Mouse (Mus musculus): ENCODE results near the gene Topbp1. TPM values are rescaled to one million over a fixed set of nuclear protein-coding genes. Genes with fewer than 3 reads are reported as not detected.

Topbp1 gene
- polyA plus RNA-seq, 1 experiment from 2014 or later = 22.8 TPM

DNA sequence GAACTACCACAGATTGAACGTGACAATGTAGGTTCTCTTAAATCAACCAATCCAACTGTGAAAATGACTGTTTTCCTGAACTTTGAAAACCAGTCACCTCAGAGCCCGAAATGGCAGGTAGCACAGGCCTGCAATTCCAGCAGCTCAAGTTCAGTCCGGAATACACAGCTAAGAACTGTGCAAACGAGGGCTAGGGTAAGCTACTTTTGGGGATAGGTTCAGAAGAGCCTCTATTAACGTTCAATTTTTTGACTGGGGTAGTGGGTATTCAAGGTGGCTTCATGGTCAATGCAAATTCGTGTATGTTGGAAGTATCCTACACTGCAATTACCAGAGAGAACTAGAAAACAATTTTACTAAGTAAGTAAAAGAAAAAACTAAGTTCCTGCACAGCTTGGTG lies 58.1 kb downstream of the Topbp1 start:
- Histone ChIP-seq H3K4me2 (replicated peaks) (peak overlapping the region; percentile 96), H3K9ac (peak overlapping the region; percentile 93; the same call in 1 of the 2 replicates), H3K4me1 (replicated peaks; ENCODE audit: control insufficient read depth, insufficient read depth, low read length) (peaks cover 21% of the 10 kb centered on the region), H3K36me3 (replicated peaks; ENCODE audit: control insufficient read depth, insufficient read depth) (peaks cover 38% of the 10 kb centered on the region), H3K27me3 (ENCODE audit: control insufficient read depth, insufficient read depth, low read length) (no peaks in the 10 kb centered on the region), H3K27ac (no peak overlapping the region), H3K9me3 (ENCODE audit: control insufficient read depth, low read length) (no peaks in the 10 kb centered on the region), H3K4me3 (replicated peaks; ENCODE audit: low read length) (peak overlapping the region; percentile 95; the same call in 1 of the 2 replicates)
- ATAC-seq (ENCODE audit: low FRiP score) (no peak), DNase-seq (ENCODE audit: low spot score) (no peak)
- 75% methylated on average over 6 of the region's 6 CpGs for WGBS

GRCm38 (mm10) chr9:103363730-103364417 lies 58.9 kb downstream of the Topbp1 start:
- Histone ChIP-seq H3K4me2 (replicated peaks) (peak overlapping the region; percentile 96), H3K27ac (0 out of 2 replicates have a peak overlapping the region, but pooled peaks have one; percentile 97), H3K9ac (peak overlapping the region; percentile 93), H3K36me3 (replicated peaks; ENCODE audit: control insufficient read depth, insufficient read depth) (peaks cover 32% of the 10 kb centered on the region), H3K9me3 (ENCODE audit: control insufficient read depth, low read length) (no peaks in the 10 kb centered on the region), H3K4me1 (replicated peaks; ENCODE audit: control insufficient read depth, insufficient read depth, low read length) (peaks cover 21% of the 10 kb centered on the region), H3K27me3 (ENCODE audit: control insufficient read depth, insufficient read depth, low read length) (no peaks in the 10 kb centered on the region), H3K4me3 (replicated peaks; ENCODE audit: low read length) (peak overlapping the region; percentile 95)
- DNase-seq (ENCODE audit: low spot score) = peak; percentile 35
- WGBS = 2% methylated on average over 21 of the region's 21 CpGs
- ATAC-seq (ENCODE audit: low FRiP score) = no peak

- H3K27me3 ChIP-seq (ENCODE audit: control insufficient read depth, insufficient read depth, low read length) = no peaks in the 10 kb centered on the region
- DNase-seq (ENCODE audit: low spot score) = peak; percentile 46
- peak overlapping the region; percentile 95 for H3K4me3 ChIP-seq (replicated peaks; ENCODE audit: low read length)
- peaks cover 23% of the 10 kb centered on the region for H3K36me3 ChIP-seq (replicated peaks; ENCODE audit: control insufficient read depth, insufficient read depth)
- 5% methylated on average over 71 of the region's 94 CpGs for WGBS
- peak overlapping the region; percentile 96 for H3K4me2 ChIP-seq (replicated peaks)
- peak overlapping the region; percentile 97 for H3K27ac ChIP-seq
- H3K9me3 ChIP-seq (ENCODE audit: control insufficient read depth, low read length) = no peaks in the 10 kb centered on the region
- ATAC-seq (ENCODE audit: low FRiP score) = peak; percentile 5; the same call in 1 of the 2 replicates
- H3K4me1 ChIP-seq (replicated peaks; ENCODE audit: control insufficient read depth, insufficient read depth, low read length) = peaks cover 21% of the 10 kb centered on the region
- H3K9ac ChIP-seq = peak overlapping the region; percentile 93
These were observed 59.7 kb downstream of the Topbp1 start for GRCm38 (mm10) chr9:103364601-103365289.

DNA sequence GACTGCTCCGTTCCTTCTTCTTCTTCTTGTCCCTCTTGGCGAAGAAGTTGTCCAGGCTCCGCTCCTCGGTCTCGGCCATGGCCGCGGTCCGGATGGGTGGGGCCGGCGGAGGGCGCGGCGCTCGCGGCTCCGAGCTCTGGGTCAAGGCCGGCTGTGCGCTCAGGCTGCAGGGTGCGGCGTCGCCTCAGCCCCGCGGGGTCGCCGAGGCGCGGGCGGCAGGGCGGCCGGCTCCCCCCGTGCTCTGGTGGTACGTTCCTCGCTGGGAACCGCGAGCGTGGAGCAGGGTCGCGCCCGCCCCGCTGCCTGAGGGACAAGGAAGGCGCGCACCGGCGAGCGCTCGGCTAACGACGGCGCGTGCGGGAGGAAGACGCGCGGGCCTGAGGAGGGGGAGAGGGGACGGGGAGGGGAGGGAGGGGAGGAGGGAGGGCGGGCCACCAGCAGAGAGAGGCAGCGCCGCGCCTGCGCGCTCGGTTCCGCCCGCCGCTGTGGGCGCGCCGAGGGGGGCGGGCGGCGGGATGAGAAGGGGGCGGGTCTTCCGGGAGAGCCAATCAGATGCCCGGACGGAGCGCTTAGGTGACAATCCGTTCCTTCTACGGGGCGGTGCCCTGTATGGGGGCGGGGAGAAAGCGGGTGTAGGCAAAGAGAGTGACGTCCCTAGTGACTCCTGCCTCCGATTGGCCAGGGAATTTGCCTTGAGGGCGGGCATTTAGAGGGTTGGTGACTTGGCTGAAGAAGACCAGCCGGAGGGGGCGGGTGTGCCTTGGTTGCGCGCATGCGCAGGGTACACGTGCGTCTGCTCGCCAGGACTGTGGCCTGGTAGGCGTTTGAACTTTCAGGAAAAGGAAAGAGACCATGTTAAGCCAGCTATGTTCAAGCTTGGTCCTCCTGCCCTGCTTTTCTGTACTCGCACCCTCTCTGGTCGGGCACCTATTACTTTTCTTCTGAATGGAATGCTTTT lies 60.6 kb downstream of the Topbp1 start, which contains the start of gene Cdv3:
Gene Cdv3, minus strand, starts transcription at position 551 of the 958 bp plus-strand sequence.
- Histone ChIP-seq H3K27ac (peak within 1 kb of the TSS; percentile 97), H3K9ac (peak within 1 kb of the TSS; percentile 93), H3K27me3 (ENCODE audit: control insufficient read depth, insufficient read depth, low read length) (no peaks in the 10 kb centered on the region), H3K4me2 (replicated peaks) (peak within 1 kb of the TSS; percentile 96), H3K4me1 (replicated peaks; ENCODE audit: control insufficient read depth, insufficient read depth, low read length) (peaks cover 21% of the 10 kb centered on the region), H3K4me3 (replicated peaks; ENCODE audit: low read length) (peak within 1 kb of the TSS; percentile 95), H3K36me3 (replicated peaks; ENCODE audit: control insufficient read depth, insufficient read depth) (peaks cover 16% of the 10 kb centered on the region), H3K9me3 (ENCODE audit: control insufficient read depth, low read length) (no peaks in the 10 kb centered on the region)
- DNase-seq (ENCODE audit: low spot score) = peak; percentile 99
- 3% methylated on average over 89 of the region's 95 CpGs for WGBS
- peak; percentile 98 for ATAC-seq (ENCODE audit: low FRiP score)

- peaks cover 21% of the 10 kb centered on the region for H3K4me1 ChIP-seq (replicated peaks; ENCODE audit: control insufficient read depth, insufficient read depth, low read length)
- H3K27ac ChIP-seq = peak overlapping the region; percentile 39
- WGBS = 53% methylated on average over 9 of the region's 9 CpGs
- no peaks in the 10 kb centered on the region for H3K27me3 ChIP-seq (ENCODE audit: control insufficient read depth, insufficient read depth, low read length)
- no peaks in the 10 kb centered on the region for H3K9me3 ChIP-seq (ENCODE audit: control insufficient read depth, low read length)
- peak overlapping the region; percentile 95 for H3K4me3 ChIP-seq (replicated peaks; ENCODE audit: low read length)
- H3K4me2 ChIP-seq (replicated peaks) = peak overlapping the region; percentile 61
- peak overlapping the region; percentile 48 for H3K9ac ChIP-seq
- ATAC-seq (ENCODE audit: low FRiP score) = no peak
- peaks cover 11% of the 10 kb centered on the region for H3K36me3 ChIP-seq (replicated peaks; ENCODE audit: control insufficient read depth, insufficient read depth)
- no peak for DNase-seq (ENCODE audit: low spot score)
These were observed 61.3 kb downstream of the Topbp1 start for GRCm38 (mm10) chr9:103366356-103366755.

DNA sequence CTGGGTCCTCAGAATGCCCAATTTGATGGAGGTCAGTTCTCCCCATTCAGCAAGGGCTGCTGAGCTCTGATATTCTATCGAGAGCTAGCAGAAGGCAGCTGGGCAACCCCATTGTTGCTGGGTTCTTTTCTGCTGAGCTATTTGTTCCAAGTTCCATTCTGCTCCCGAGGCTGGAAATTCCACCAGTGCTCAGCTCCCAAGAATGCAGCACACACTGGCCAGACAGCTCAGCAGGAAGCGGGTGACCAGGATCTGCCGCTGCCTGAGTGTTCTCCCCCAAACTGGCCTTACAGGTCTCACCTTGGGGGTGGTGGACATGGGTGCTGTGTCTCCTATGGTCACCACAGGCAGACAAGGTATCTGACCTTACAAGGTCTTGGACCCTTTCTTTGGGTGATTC lies 64.9 kb downstream of the Topbp1 start:
- DNase-seq (ENCODE audit: low spot score) = no peak

GRCm38 (mm10) chr9:103372271-103373010 lies 67.4 kb downstream of the Topbp1 start:
- no peak overlapping the region for H3K4me2 ChIP-seq (replicated peaks)
- H3K4me1 ChIP-seq (replicated peaks; ENCODE audit: control insufficient read depth, insufficient read depth, low read length) = no peaks in the 10 kb centered on the region
- ATAC-seq (ENCODE audit: low FRiP score) (no peak), DNase-seq (ENCODE audit: low spot score) (no peak)
- H3K4me3 ChIP-seq (replicated peaks; ENCODE audit: low read length) = no peak overlapping the region
- H3K27me3 ChIP-seq (ENCODE audit: control insufficient read depth, insufficient read depth, low read length) = no peaks in the 10 kb centered on the region
- H3K9ac ChIP-seq = no peak overlapping the region
- H3K27ac ChIP-seq = no peak overlapping the region
- 88% methylated on average over 5 of the region's 5 CpGs for WGBS
- H3K9me3 ChIP-seq (ENCODE audit: control insufficient read depth, low read length) = no peaks in the 10 kb centered on the region
- no peaks in the 10 kb centered on the region for H3K36me3 ChIP-seq (replicated peaks; ENCODE audit: control insufficient read depth, insufficient read depth)

More for the DNA sequence above, 64.9 kb downstream of the Topbp1 start:
- Histone ChIP-seq H3K36me3 (replicated peaks; ENCODE audit: control insufficient read depth, insufficient read depth) (no peaks in the 10 kb centered on the region), H3K27ac (no peak overlapping the region), H3K4me1 (replicated peaks; ENCODE audit: control insufficient read depth, insufficient read depth, low read length) (peaks cover 7% of the 10 kb centered on the region), H3K4me2 (replicated peaks) (no peak overlapping the region), H3K9me3 (ENCODE audit: control insufficient read depth, low read length) (no peaks in the 10 kb centered on the region), H3K4me3 (replicated peaks; ENCODE audit: low read length) (no peak overlapping the region), H3K27me3 (ENCODE audit: control insufficient read depth, insufficient read depth, low read length) (no peaks in the 10 kb centered on the region), H3K9ac (no peak overlapping the region)
- ATAC-seq (ENCODE audit: low FRiP score) = no peak
- 50% methylated on average over 4 of the region's 4 CpGs for WGBS

- no peak overlapping the region for H3K4me2 ChIP-seq (replicated peaks)
- H3K27ac ChIP-seq = no peak overlapping the region
- no peaks in the 10 kb centered on the region for H3K9me3 ChIP-seq (ENCODE audit: control insufficient read depth, low read length)
- H3K9ac ChIP-seq = no peak overlapping the region
- H3K4me1 ChIP-seq (replicated peaks; ENCODE audit: control insufficient read depth, insufficient read depth, low read length) = no peaks in the 10 kb centered on the region
- no peak for ATAC-seq (ENCODE audit: low FRiP score)
- 77% methylated on average over 7 of the region's 7 CpGs for WGBS
- H3K36me3 ChIP-seq (replicated peaks; ENCODE audit: control insufficient read depth, insufficient read depth) = no peaks in the 10 kb centered on the region
- H3K27me3 ChIP-seq (ENCODE audit: control insufficient read depth, insufficient read depth, low read length) = no peaks in the 10 kb centered on the region
- DNase-seq (ENCODE audit: low spot score) = no peak
- H3K4me3 ChIP-seq (replicated peaks; ENCODE audit: low read length) = no peak overlapping the region
These were observed 71.6 kb downstream of the Topbp1 start for GRCm38 (mm10) chr9:103376346-103377320.
